Mouse (Mus musculus) spleen, postnatal 14 days (tissue): ENCODE results near the gene Nrap.
A peak's percentile ranks its signal among the peaks of the same experiment; 100 is the strongest.
"Not testable (repeated sequence)": the region's sequence is repeated elsewhere in the genome, so short reads cannot be mapped to it uniquely, and the experiment has no call there.

Experiments
- DNase-seq, 2 experiments: peaks; one replicate each; pipeline ENCODE4 v3.0.0; 2021 to 2022; ENCODE audit warnings: low spot score in 2 of 2

The Nrap gene

DNA sequence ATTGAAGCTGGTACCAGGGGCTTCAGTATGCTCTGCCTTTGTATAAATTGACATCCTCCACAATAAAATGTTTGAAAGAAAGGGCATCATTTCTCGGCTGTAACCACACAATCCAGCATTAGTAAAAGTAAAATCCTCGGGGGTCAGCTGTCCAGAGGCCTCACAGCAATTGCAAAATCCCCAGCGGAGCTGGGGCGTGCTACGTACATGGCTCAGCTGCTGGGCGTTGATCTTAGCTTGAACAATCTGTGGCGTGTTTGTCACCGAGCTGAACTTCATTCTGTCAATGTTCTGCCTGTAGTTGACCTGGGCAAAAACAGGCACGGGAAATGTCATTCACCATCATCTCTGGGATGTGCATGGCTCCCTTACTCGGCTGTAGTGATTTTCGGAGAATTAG is 23.7 kb downstream of the Nrap start:
- DNase-seq: no peak

DNA sequence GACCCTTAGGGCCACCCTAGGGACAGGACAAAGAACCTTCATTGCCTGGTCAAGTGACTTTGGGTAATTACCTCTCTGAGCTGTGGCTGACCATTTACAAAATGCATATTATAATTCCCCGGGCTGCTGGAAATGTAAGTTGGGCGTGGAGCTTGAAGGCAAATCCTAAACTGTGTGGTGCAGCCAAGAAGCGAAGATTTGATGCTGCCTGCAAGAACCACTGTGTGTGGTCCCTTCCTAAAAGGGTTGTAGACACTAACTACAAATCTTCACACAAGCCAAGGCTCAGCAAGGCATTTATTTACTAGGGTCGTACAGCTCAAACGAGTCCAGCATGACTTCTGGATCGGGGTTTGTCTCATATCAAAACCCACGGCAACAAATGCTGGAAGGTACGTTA is 25.3 kb downstream of the Nrap start:
- DNase-seq: no peak

GRCm38 (mm10) chr19:56363721-56364460 is 25.9 kb downstream of the Nrap start:
- no peak for DNase-seq

- no peak for DNase-seq
Observed at GRCm38 (mm10) chr19:56358890-56359289, 30.9 kb downstream of the Nrap start.

GRCm38 (mm10) chr19:56357374-56357708 is 32.5 kb downstream of the Nrap start:
- DNase-seq: not testable (repeated sequence)

DNA sequence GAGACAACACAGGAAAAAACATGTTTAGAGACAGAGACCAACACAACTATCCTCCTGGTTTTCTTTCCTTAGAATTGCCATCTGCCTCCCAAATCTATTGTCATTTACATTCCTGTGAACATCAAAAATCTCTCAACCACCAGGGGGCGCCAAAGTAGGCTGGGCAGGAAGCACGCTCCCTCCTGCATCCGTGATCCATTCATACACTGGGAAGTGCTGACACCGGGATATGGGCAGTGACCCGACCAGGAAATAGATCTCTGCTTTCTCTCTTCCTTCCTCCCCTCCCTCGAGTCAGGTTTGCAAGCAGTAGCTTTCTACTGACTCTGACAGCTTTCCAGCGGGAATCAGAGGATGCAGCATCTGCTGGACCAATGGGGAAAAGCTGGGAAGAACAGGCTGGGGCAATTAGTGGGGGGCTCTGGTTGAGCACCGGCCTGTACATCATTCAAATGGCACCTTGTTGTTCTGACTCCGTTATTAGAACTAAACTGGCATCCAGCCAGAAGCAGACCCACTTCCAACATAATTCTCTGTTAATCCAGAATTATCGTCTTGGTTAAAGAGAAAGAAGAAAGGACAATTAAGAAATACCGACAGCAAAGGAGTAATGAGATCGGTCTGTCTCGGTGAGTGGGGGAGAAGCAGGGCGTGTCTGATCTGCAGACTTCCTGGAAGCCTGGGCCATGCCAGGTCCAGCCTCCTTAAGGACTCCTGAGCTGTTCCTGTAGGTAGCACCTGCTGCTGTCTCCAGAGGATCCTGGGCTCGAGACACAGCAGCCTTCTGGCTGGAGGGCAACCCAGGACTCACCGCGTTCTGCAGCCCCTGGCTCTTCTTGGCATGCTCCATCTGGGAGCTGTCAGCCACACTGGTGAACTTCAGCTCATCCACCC is 33.1 kb downstream of the Nrap start:
- peak; percentile 31 to 60 for DNase-seq

GRCm38 (mm10) chr19:56355201-56355600 is 34.6 kb downstream of the Nrap start:
- DNase-seq: no peak

GRCm38 (mm10) chr19:56353689-56354088 is 36.1 kb downstream of the Nrap start:
- DNase-seq: no peak

DNA sequence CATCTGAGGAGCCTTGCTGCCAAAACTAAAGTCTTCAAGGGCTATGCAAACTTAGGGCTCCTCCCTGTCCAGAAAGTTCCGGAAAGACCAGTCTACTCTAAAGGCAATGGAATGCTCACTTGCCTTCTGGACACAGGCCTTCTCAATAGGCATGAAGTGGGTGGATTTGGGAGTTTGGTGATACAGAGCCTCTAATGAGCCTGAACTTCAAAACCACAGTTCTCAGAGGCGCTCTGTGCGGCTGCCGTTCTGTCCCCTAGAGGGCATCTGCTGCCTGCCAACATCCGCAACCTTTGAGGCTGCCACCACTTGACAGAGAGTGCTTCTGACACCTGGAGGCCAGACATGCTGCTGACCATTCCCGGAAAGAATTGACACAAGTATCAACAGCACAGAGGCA is 40.5 kb downstream of the Nrap start:
- DNase-seq: no peak

- no peak for DNase-seq
Observed at GRCm38 (mm10) chr19:56346750-56347149, 43.1 kb downstream of the Nrap start.

- no peak for DNase-seq
Observed at GRCm38 (mm10) chr19:56346016-56346415, 43.8 kb downstream of the Nrap start.

DNA sequence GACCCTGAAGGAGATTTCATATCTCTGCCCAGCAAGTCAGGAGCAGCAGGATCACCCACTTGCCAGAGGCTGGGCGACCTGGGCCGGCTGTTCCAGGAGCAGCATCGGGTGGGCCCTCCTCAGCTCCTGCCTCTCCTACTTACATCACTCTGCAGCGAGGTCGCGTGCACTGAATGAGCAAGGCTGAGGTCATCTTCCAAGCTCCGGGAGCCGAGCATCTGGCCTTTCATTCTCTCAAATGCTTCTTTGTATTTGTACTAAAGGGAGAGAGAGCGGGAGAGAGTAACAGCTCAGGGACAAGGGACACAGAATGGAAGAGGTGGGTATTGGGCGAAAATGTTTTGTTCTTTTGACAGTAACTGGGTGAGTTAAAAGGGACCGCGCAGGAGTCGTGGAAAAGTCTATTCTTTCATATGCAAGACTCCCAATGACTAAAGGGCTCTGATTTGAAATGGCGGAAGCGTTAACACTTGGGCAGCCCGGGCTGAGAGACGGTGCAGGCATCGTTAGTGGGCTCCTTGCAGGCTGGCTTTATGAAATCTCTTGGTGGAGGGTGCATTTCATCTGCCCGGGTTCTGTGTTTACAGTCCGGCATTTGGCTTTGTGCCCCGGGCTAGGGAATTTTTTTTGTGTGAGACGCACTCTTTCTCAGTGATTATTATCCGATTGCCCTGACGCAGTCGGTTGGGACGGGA is 45.8 kb downstream of the Nrap start:
- DNase-seq: no peak

- no peak for DNase-seq
Observed at GRCm38 (mm10) chr19:56342006-56342405, 47.8 kb downstream of the Nrap start.

GRCm38 (mm10) chr19:56336826-56337225 is 53.0 kb downstream of the Nrap start:
- DNase-seq: no peak

DNA sequence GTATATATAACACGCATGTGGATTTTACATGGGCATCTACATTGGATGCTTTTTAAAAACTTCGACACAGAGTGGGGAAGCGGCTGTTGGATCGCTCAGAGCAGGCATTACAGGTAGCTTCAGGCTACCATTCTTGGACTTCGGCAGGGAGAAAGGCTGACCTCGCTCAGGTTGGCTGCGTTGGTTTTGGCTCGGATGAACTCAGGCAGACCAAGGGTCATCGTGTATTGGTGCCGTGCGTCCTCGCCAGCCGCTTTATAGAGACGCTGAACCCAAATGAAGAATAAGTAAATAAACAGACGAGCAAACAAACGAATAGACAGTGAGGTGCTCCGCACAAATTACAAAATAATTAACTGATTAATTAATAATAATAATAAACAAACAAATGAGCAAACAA is 53.5 kb downstream of the Nrap start:
- no peak for DNase-seq

- no peak for DNase-seq
Observed at GRCm38 (mm10) chr19:56326243-56326855, 63.5 kb downstream of the Nrap start.

DNA sequence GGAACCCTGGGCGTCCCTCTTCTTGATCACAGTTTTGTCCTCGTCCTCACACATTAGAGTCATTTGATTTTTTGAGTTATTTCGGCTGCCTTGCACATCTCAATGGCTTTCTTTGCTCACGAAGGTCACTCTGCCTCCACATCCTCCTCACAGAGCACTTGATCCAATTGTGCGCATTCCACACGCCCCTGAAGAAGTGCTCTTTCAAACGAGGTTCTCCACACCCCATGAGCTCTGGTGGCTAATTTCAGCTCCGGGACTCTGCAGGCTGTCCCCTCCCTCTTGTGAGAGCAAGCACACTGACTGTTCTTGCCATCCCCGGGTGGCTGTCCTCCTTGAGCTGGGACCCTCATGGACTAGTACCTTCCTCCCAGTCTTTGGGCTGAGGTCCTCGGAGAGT is 64.2 kb downstream of the Nrap start:
- DNase-seq: no peak

- no peak for DNase-seq
Observed at GRCm38 (mm10) chr19:56321303-56321920, 68.4 kb downstream of the Nrap start.

- peak; percentile 11 to 18 for DNase-seq
Observed at GRCm38 (mm10) chr19:56320186-56320860, 69.5 kb downstream of the Nrap start.

GRCm38 (mm10) chr19:56319629-56320028 is 70.2 kb downstream of the Nrap start:
- DNase-seq: no peak

DNA sequence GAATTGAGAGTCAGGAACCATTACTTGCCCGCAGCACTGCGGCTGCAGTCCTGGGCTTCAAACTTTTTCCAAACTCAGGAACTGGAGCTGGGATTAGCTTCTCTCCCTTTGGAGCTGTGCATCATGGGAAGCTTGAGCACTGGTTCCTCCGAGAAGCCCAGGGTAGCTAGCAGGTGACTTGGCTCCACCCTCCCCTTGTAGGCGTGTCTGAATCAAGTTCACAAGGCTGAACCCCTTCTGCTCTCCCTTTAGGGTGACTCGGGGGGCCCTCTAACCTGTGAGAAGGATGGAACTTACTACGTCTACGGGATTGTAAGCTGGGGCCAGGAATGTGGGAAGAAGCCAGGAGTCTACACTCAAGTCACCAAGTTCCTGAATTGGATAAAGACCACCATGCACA is 70.6 kb downstream of the Nrap start:
- DNase-seq: no peak
